Mouse (Mus musculus) G1E (cell line): ENCODE measurements around the gene Ppfia3.

Source experiments
- CTCF ChIP-seq: IDR thresholded peaks from 2 replicates; pipeline ENCODE4 v1.5.1; 2012; ENCODE audit warnings: low read depth, low read length, inconsistent platforms, mixed read lengths
- GATA1 ChIP-seq: IDR thresholded peaks from 2 replicates; pipeline ENCODE4 v1.6.1; 2012; ENCODE audit warnings: borderline replicate concordance, low read length, inconsistent platforms, mixed read lengths

DNA sequence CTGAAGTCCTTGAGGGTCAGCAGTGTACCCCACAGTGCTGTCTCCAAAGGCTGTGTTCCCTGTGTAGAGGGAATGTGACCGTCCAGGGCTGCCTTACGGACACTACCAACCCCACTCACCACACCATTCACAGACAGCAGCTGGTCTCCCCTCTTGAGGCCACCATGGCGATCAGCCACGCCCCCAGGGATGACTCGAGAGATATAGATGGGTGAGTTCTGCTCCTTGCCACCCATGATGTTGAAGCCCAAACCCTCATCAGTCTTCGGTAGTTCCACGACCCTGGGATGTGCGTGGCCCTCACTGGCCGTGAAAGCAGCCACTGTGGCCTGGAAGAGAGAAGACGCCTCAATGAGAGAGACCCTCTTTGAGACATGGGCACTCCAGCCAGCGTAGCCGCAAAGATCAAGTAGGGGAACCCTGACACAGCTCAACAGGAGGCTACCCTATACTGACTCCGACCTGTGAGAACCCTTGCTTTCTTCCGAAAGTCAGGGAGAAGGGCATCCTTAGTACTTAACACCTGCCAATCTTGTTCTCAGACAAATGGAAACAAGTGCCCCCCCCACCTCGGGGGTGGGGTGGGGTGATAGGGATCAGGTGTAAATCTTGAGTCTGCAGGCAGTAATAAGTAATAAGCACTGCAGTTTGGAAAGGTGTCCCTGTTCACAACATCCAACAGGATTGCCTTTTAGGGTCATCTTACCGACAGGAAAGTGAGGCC lies 2.4 kb upstream of the Ppfia3 start:
- TF ChIP-seq GATA1 (no peak), CTCF (no peak)
